8 mouse cellular contexts compared by ENCODE assay signal in genomic region chr14:47417775-47418665, GRCm38 (mm10). TPM values are rescaled to one million over a fixed set of nuclear protein-coding genes. Genes with fewer than 3 reads are reported as not detected.
DNase-seq lines count a peak whose midpoint lies in the region; ATAC-seq and TF ChIP-seq lines count a peak whose summit lies in the region.

Gene Dlgap5, minus strand, starts transcription at chr14:47418407.

- no peak for TF ChIP-seq CTCF in cortical plate, adult 2 months (IDR thresholded peaks at IDR 0.05; ENCODE audit: extremely low read depth, insufficient read depth, low read length)

- peaks cover 4% of the 10 kb centered on the region for H3K27me3 ChIP-seq in megakaryocyte, embryonic 14.5 days (replicated peaks)

- no peaks in the 10 kb centered on the region for H3K4me1 ChIP-seq in cortical plate, adult 2 months (ENCODE audit: control insufficient read depth, insufficient read depth, low read length)
- peaks cover 18% of the 10 kb centered on the region for H3K4me1 ChIP-seq in megakaryocyte, embryonic 14.5 days

- no peak for TF ChIP-seq POLR2A in cortical plate, adult 2 months (IDR thresholded peaks at IDR 0.05; ENCODE audit: extremely low read depth, insufficient read depth, low read length)

- ATAC-seq in activated CD4-positive, CD25-positive, alpha-beta regulatory T cell, adult 4 months = peak; percentile 99

- no peaks in the 10 kb centered on the region for H3K9me3 ChIP-seq in megakaryocyte, embryonic 14.5 days

- H3K27ac ChIP-seq in cortical plate, adult 2 months (ENCODE audit: insufficient read depth, low read length) = no peak within 1 kb of the TSS

- peak within 1 kb of the TSS; percentile 52 for H3K4me3 ChIP-seq in cortical plate, adult 2 months (ENCODE audit: insufficient read depth, low read length)
- H3K4me3 ChIP-seq in megakaryocyte, embryonic 14.5 days (replicated peaks) = peak within 1 kb of the TSS; percentile 92

- H3K36me3 ChIP-seq in megakaryocyte, embryonic 14.5 days (replicated peaks; ENCODE audit: low read length) = peaks cover 32% of the 10 kb centered on the region

- DNase-seq in gastrocnemius, adult 8-10 months (ENCODE audit: low spot score in 2 of 2) = peak; percentile 83 to 87
- peak; percentile 86 for DNase-seq in hindlimb bud, embryonic 11.5 days (ENCODE audit: extremely low spot score, low read depth, low spot score)
- DNase-seq in left cerebral cortex, adult 8-10 months (ENCODE audit: low spot score in 2 of 2) = peak; percentile 78 to 82
- DNase-seq in right cerebral cortex, postnatal 10 days (ENCODE audit: low spot score in 2 of 2) = peak; percentile 94 to 95
- peak; percentile 83 for DNase-seq in urinary bladder, postnatal 25 days (ENCODE audit: low spot score)

RNA-seq across cellular contexts. Expression of gene Dlgap5, which starts in this region (rescaled TPM):
- 10 to 100 TPM; 14.7 to 15.5 TPM for polyA plus RNA-seq in activated CD4-positive, CD25-positive, alpha-beta regulatory T cell, adult 4 months (2017; shearing (Covaris generic))
- 0.21 and 0.30 TPM in 2 replicates for polyA plus RNA-seq in cortical plate, adult 2 months (2012; rRNA removed)
- total RNA-seq in gastrocnemius, adult 8-10 months (2022) = not detected
- 1 to 10 TPM in 1 of 4 experiments, under 1 TPM in 3; 0.34 to 1.2 (median 0.42) TPM for total RNA-seq in left cerebral cortex, adult 8-10 months (2022)
- polyA plus RNA-seq in megakaryocyte, embryonic 14.5 days (2012; ENCODE audit: insufficient read depth, low replicate concordance) = 4.1 and 11.0 TPM in 2 replicates

Comparison
In these comparisons a context has a peak if more than half of its experiments do, and no peak if none do; other contexts are left out.
1. Peak in DNase-seq in gastrocnemius, adult 8-10 months; RNA of the gene not detected or under 1 TPM.